Mouse (Mus musculus) embryonic fibroblast, embryonic 13.5 days (primary cell): ENCODE results near the gene Slc7a1.

Experiments
- CTCF ChIP-seq: IDR thresholded peaks from 2 replicates; pipeline ENCODE4 v1.5.1; 2011; ENCODE audit warnings: mild to moderate bottlenecking, control low read depth, low read length, moderate library complexity, borderline replicate concordance; ENCODE audit not compliant: insufficient read depth
- POLR2A ChIP-seq: IDR thresholded peaks from 2 replicates; pipeline ENCODE4 v1.6.1; 2011; ENCODE audit warnings: low read depth, mild to moderate bottlenecking, control low read depth, low read length, moderate library complexity

GRCm38 (mm10) chr5:148344374-148344773 is 55.3 kb downstream of the Slc7a1 start:
- TF ChIP-seq POLR2A (no peak), CTCF (no peak)
